Mouse (Mus musculus) kidney, adult 2 months (tissue): ENCODE results near the gene Fam107b. TPM values are rescaled to one million over a fixed set of nuclear protein-coding genes. Genes with fewer than 3 reads are reported as not detected.

Source experiments
- DNase-seq: peaks from one replicate; pipeline ENCODE4 v3.0.0; 2021
- H3K27ac ChIP-seq: fragments of 200-500 bp; 2 replicates; pipeline ENCODE4 v1.5.1; 2012; ENCODE audit warnings: low read depth, low read length, control low read depth, inconsistent platforms; ENCODE audit not compliant: insufficient read depth
- H3K27me3 ChIP-seq: fragments of 200-500 bp; replicated peaks from 2 replicates; pipeline ENCODE4 v1.6.1; 2012; ENCODE audit warnings: mild to moderate bottlenecking, moderate library complexity, low read length, inconsistent platforms; ENCODE audit not compliant: control insufficient read depth, insufficient read depth
- H3K36me3 ChIP-seq: fragments of 200-500 bp; 2 replicates; pipeline ENCODE4 v1.6.1; 2012; ENCODE audit warnings: mild to moderate bottlenecking, moderate library complexity, low read length, inconsistent platforms; ENCODE audit not compliant: control insufficient read depth, insufficient read depth
- H3K4me1 ChIP-seq: fragments of 200-500 bp; 2 replicates; pipeline ENCODE4 v1.6.1; 2011; ENCODE audit warnings: low read length; ENCODE audit not compliant: control insufficient read depth, insufficient read depth
- H3K4me3 ChIP-seq: fragments of 200-500 bp; 2 replicates; pipeline ENCODE4 v1.5.1; 2011; ENCODE audit warnings: mild to moderate bottlenecking, low read depth, low read length, control low read depth; ENCODE audit not compliant: insufficient read depth
- CTCF ChIP-seq: fragments of 200-500 bp; conservative IDR thresholded peaks from 2 replicates; pipeline ENCODE4 v1.5.1; 2011; ENCODE audit warnings: low read depth, mild to moderate bottlenecking, control low read depth, low read length, moderate library complexity, mixed read lengths; ENCODE audit not compliant: insufficient read depth, insufficient read length
- POLR2A ChIP-seq: fragments of 200-500 bp; IDR thresholded peaks from one replicate; pipeline ENCODE4 v1.6.1; 2011; ENCODE audit warnings: low read depth, low read length, control low read depth
- WGBS: fragments of 180-500 bp; shearing (Covaris S2); methylation state at CpG from one replicate; pipeline ENCODE4 v1.1.7; 2018; 5-methylcytosine and 5-hydroxymethylcytosine counted together
- polyA plus RNA-seq: library from polyadenylated mRNA; depleted of rRNA; stranded (reverse); fragments of >200 nt; gene quantifications from 2 replicates; pipeline ENCODE4 v1.2.3, GENCODE M21; 2012

The Fam107b gene
- polyA plus RNA-seq, 1 experiment, result 54.3 TPM

DNA sequence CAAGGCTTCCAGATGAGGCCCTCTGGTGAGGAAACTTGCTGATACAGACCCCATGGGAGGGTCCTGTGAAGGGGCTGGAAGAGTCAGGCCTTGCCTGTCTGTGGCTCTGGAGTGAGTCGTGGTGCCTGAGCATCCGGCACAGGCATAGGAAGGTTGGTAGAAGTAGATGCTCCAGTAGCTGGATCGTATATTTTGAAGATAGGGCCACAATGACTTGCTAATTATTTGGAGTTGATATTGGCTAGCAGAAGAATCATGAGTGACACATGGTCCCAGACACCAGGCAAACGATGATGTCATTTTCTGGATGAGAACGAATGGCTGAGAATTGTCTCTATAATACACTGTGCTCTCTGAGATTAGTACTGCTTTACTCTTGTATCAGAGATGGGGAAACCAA, 150.8 kb downstream of the Fam107b start:
- Histone ChIP-seq H3K27me3 (no peaks in the 10 kb centered on the region), H3K4me3 (no peak overlapping the region), H3K4me1 (peaks cover 31% of the 10 kb centered on the region), H3K27ac (no peak overlapping the region), H3K36me3 (no peaks in the 10 kb centered on the region)
- TF ChIP-seq POLR2A (no peak), CTCF (no peak)
- WGBS, result 87% methylated on average over 5 of the region's 5 CpGs
- DNase-seq, result no peak

DNA sequence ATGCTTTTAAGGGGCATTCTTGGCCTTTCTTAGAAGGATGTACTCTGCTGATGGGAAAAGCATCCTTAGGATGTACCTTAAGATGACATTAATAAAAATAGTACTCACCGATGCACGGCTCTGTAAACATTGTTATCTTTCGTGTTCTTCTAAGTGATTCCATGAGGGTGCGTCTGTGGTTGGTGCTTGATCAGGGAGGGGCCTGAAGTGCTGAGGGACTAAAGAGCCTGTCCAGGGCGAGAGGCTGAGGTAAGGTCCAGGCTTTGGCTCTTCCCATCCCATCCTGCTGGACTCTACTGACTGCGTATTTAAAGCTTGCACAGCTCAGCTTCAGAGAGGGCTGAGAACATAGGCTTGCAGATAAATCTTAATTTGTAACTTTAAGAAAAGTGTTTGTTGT, 151.7 kb downstream of the Fam107b start:
- WGBS, result 71% methylated on average over 6 of the region's 6 CpGs
- no peaks in the 10 kb centered on the region for H3K27me3 ChIP-seq
- peaks cover 33% of the 10 kb centered on the region for H3K4me1 ChIP-seq
- no peak for TF ChIP-seq POLR2A
- H3K27ac ChIP-seq, result no peak overlapping the region
- DNase-seq, result no peak
- no peaks in the 10 kb centered on the region for H3K36me3 ChIP-seq
- H3K4me3 ChIP-seq, result no peak overlapping the region

DNA sequence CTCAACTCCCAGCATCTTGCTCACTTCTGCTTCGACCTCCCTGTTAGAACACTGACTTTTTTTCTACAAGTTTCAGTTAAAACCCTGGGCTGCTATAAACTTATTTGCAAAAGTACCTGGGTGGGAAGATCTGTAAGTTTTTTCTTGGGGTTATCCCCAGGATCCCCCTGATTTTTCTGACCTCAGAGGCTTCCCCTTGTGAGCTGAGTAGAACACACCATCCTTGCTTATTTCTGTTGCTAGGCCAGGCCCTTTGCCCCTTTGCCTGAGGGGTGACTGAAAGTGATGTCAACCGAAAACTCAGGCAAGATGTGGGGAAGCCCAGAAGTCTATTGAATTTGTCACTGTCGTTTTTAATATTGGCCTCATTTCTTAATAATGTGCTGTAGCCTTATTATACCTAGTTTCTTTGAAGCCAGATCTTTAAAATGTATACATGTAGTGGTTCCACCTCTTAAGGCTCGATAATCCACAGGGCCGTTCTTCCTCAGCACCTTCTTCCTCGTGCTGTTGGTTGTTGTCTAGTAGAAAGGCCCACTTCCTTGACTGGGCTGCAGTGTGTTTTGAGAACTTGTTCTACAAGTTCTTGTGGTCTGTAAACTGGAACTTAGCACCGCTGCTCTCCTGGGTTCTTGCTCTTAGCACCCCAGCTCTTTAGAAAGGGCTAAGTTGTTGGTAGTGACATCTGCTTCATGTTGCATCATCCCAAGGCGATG, 153.3 kb downstream of the Fam107b start:
- no peak overlapping the region for H3K4me3 ChIP-seq
- 76% methylated on average over 8 of the region's 8 CpGs for WGBS
- H3K4me1 ChIP-seq, result peaks cover 35% of the 10 kb centered on the region
- TF ChIP-seq CTCF (no peak), POLR2A (no peak)
- H3K27me3 ChIP-seq, result no peaks in the 10 kb centered on the region
- DNase-seq, result no peak
- H3K27ac ChIP-seq, result no peak overlapping the region
- no peaks in the 10 kb centered on the region for H3K36me3 ChIP-seq

DNA sequence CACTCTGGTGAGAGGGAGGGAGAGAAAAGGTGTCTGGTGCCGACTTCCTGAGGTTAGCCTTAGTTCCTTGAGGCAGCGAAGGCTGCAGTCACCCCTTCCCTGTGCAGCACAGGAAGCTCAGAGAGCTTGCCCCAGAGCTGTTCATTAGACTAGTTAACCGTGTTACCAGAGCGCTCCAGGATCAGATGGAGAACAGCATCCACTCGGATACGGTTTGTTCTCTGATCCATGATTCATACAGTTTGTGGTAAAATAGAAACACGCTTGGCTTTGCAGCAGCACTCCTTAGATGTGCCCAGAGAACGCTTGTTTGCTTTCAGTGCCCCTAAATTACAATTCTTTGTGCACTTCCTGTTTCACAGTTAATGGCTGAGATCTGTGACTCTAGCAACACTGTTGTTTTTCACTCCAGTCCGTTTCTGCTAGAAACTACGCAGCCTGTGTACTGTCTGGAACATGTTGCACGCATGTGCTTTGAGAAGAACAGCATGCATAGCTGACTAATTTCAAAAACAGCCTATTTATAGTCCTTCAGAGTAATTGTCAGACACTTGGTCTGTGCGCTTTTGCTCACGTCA, 156.3 kb downstream of the Fam107b start:
- Histone ChIP-seq H3K27ac (peak overlapping the region; percentile 85), H3K4me1 (peaks cover 57% of the 10 kb centered on the region), H3K27me3 (no peaks in the 10 kb centered on the region), H3K4me3 (peak overlapping the region; percentile 20; the same call in 1 of the 2 replicates), H3K36me3 (no peaks in the 10 kb centered on the region)
- 23% methylated on average over 13 of the region's 13 CpGs for WGBS
- DNase-seq, result no peak
- TF ChIP-seq CTCF, result no peak
- no peak for TF ChIP-seq POLR2A

DNA sequence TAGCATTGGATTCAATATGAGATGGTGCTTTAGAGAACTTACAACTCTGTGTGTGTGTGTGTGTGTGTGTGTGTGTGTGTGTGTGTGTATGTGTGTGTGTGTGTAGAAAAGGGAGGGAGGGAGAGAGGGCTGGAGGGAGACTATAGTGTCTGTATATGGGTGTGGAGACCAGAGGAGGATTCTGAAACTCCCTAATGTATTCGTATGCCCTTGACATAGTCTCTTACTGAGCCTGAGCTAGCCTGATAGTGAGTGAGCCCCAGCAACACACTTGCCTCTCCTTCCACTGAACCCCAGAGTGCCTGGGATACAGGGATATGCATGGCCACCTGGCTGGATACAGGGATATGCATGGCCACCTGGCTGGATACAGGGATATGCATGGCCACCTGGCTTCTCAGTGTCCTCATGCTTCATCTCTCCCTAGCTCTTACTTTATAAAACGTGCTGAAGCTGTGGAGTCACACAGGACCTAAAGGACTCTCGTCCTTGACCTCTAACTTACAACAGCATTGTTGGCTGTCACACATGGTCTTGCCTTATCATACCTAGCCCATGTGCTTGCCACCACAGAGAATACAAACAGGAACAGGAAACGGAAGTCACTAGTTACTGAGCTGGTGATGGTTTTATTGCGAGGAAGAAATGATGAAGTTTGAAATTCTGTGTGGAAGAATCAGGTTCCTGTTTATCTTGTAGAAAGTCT, 157.1 kb downstream of the Fam107b start:
- H3K36me3 ChIP-seq, result no peaks in the 10 kb centered on the region
- 50% methylated on average over 5 of the region's 5 CpGs for WGBS
- no peaks in the 10 kb centered on the region for H3K27me3 ChIP-seq
- TF ChIP-seq CTCF (no peak), POLR2A (no peak)
- H3K4me3 ChIP-seq, result no peak overlapping the region
- H3K27ac ChIP-seq, result peak overlapping the region; percentile 85
- DNase-seq, result no peak
- H3K4me1 ChIP-seq, result peaks cover 53% of the 10 kb centered on the region

DNA sequence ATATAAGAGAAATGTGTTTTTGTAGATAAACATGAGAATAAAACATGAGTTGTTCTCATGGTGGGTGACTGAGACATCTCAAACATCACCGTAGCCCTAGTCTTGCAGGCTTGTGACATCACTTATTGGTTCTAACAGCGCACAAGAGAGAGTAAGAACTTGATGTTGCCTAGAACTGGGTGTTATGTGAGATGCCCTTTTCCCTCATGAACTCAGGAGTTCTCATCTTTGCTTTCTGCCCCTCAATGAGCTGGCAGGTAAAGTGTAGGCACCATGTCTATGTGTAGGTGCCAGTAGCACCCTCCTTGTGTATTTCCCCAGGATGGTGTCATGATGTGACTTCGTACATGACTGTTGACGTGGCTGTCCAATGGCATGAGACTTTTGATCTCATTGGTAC, 157.8 kb downstream of the Fam107b start:
- WGBS, result 95% methylated on average over 4 of the region's 4 CpGs
- Histone ChIP-seq H3K27me3 (no peaks in the 10 kb centered on the region), H3K4me3 (no peak overlapping the region), H3K4me1 (peaks cover 52% of the 10 kb centered on the region), H3K36me3 (no peaks in the 10 kb centered on the region), H3K27ac (peak overlapping the region; percentile 44; the same call in 1 of the 2 replicates)
- TF ChIP-seq POLR2A (no peak), CTCF (no peak)
- no peak for DNase-seq

DNA sequence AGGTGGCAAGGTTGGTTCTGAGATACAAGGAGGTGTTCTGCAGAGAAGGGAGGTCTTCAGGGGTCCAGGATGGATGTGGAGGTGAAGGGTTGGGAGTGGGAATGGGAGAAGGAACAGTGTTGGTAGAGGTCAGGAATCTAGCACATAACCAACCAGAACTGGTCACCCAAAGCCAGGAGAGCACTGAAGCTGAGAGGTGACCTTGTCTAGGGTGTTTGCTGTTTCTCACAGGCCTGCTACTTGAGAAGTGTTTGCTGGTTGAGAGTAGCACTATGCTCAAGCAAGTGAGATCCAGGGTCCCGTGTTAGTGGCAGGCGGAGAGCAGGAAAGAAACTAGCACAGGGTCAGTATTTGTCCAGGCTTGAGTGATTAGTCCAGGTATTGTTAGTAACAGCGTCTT, 159.3 kb downstream of the Fam107b start:
- WGBS, result 47% methylated on average over 3 of the region's 3 CpGs
- H3K4me1 ChIP-seq, result peaks cover 43% of the 10 kb centered on the region
- no peaks in the 10 kb centered on the region for H3K36me3 ChIP-seq
- peak; percentile 69 for DNase-seq
- no peak overlapping the region for H3K4me3 ChIP-seq
- TF ChIP-seq CTCF (no peak), POLR2A (no peak)
- peak overlapping the region; percentile 100 for H3K27ac ChIP-seq
- H3K27me3 ChIP-seq, result no peaks in the 10 kb centered on the region
